Mouse (Mus musculus) limb, embryonic 14.5 days (tissue): Measurements from ENCODE around the gene Psmg4. TPM values are rescaled to one million over a fixed set of nuclear protein-coding genes. Genes with fewer than 3 reads are reported as not detected.
A peak's percentile ranks its signal among the peaks of the same experiment; 100 is the strongest.

Experiments
- ATAC-seq: fragments of 200-750 bp; cut with Nextera tagmentation; 2 replicates; pipeline ENCODE4 v1.8.0; 2017; ENCODE audit warnings: low read depth, moderate number of reproducible peaks, moderate TSS enrichment; ENCODE audit not compliant: low FRiP score
- DNase-seq: peaks from one replicate; pipeline ENCODE4 v3.0.0-alpha.2; 2015; ENCODE audit warnings: low spot score
- H3K27ac ChIP-seq: fragments of 300-500 bp; sonication (generic); replicated peaks from 2 replicates; pipeline ENCODE4 v1.5.1; 2014; ENCODE audit warnings: low read depth, mild to moderate bottlenecking, low read length, moderate library complexity, mixed read lengths
- H3K27me3 ChIP-seq: fragments of 300-500 bp; sonication (generic); 2 replicates; pipeline ENCODE4 v1.6.1; 2014; ENCODE audit warnings: low read length, mixed read lengths; ENCODE audit not compliant: control insufficient read depth, insufficient read depth
- H3K36me3 ChIP-seq: fragments of 300-500 bp; sonication (generic); 2 replicates; pipeline ENCODE4 v1.6.1; 2014; ENCODE audit warnings: mild to moderate bottlenecking, low read length, moderate library complexity, mixed read lengths; ENCODE audit not compliant: control insufficient read depth, insufficient read depth
- H3K4me1 ChIP-seq: fragments of 300-500 bp; sonication (generic); 2 replicates; pipeline ENCODE4 v1.6.1; 2014; ENCODE audit warnings: antibody characterized with exemption, low read length, mixed read lengths; ENCODE audit not compliant: control insufficient read depth, insufficient read depth
- H3K4me2 ChIP-seq: fragments of 300-500 bp; sonication (generic); replicated peaks from 2 replicates; pipeline ENCODE4 v1.6.1; 2014; ENCODE audit warnings: low read depth, mild to moderate bottlenecking, low read length, moderate library complexity; ENCODE audit not compliant: severe bottlenecking
- H3K4me3 ChIP-seq: fragments of 300-500 bp; sonication (generic); replicated peaks from 2 replicates; pipeline ENCODE4 v1.5.1; 2014; ENCODE audit warnings: low read length
- H3K9ac ChIP-seq: fragments of 300-500 bp; sonication (generic); 2 replicates; pipeline ENCODE4 v1.6.1; 2014; ENCODE audit warnings: mild to moderate bottlenecking, low read depth, low read length, moderate library complexity; ENCODE audit not compliant: severe bottlenecking
- H3K9me3 ChIP-seq: fragments of 300-500 bp; sonication (generic); 2 replicates; pipeline ENCODE4 v1.6.1; 2016; ENCODE audit warnings: low read length; ENCODE audit not compliant: control insufficient read depth
- POLR2A ChIP-seq: fragments of 200-500 bp; IDR thresholded peaks from 2 replicates; pipeline ENCODE4 v1.8.0; 2012; ENCODE audit warnings: inconsistent platforms, mild to moderate bottlenecking, moderate library complexity, borderline replicate concordance; ENCODE audit not compliant: insufficient read depth, insufficient read length; ENCODE audit errors: extremely low read depth
- WGBS: fragments of 180-500 bp; shearing (Covaris S2); extraction: QIAGEN DNeasy Blood & Tissue Kit; methylation state at CpG from one replicate; pipeline ENCODE4 v1.1.7; 2014; 5-methylcytosine and 5-hydroxymethylcytosine counted together
- polyA plus RNA-seq, 2 experiments: library from polyadenylated mRNA; depleted of rRNA in 1 of 2; stranded (reverse) in 1 of 2; unstranded in 1 of 2; fragments of >200 nt; fragmentation: Nextera tagmentation in 1 of 2; extraction: Ambion mirVana in 1 of 2; gene quantifications; 2 replicates each; pipeline versions ENCODE4 v1.2.1 to v1.2.3; 2012 to 2014

The Psmg4 gene
- polyA plus RNA-seq, 2 experiments, result 83.8 to 133 TPM

DNA sequence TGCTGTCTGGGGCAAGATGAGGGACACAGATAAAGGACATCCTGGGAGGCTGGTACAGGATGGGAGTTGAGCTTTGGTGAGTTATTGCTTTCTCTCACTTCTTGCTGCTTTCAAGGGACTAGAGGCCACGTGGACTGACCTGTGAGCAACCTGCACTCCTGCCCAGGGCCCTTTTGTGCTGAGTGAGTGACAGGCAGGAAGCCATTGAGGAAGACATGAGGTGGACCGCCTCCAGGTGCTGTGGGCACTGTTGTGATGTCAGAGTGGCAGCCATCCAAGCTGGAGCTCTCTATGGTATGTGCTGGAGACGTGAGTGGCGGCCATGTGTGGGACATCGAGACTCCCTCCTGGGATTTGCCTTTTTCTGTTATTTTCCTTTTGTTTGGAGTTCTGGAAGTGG lies 18.9 kb downstream of the Psmg4 start:
- TF ChIP-seq POLR2A, result no peak
- 75% methylated on average over 5 of the region's 5 CpGs for WGBS
- no peaks in the 10 kb centered on the region for H3K27me3 ChIP-seq
- no peak overlapping the region for H3K9ac ChIP-seq
- no peak overlapping the region for H3K4me3 ChIP-seq
- DNase-seq (no peak), ATAC-seq (no peak)
- H3K9me3 ChIP-seq, result no peaks in the 10 kb centered on the region
- no peak overlapping the region for H3K4me2 ChIP-seq
- H3K36me3 ChIP-seq, result peaks cover 26% of the 10 kb centered on the region
- H3K27ac ChIP-seq, result no peak overlapping the region
- no peaks in the 10 kb centered on the region for H3K4me1 ChIP-seq

DNA sequence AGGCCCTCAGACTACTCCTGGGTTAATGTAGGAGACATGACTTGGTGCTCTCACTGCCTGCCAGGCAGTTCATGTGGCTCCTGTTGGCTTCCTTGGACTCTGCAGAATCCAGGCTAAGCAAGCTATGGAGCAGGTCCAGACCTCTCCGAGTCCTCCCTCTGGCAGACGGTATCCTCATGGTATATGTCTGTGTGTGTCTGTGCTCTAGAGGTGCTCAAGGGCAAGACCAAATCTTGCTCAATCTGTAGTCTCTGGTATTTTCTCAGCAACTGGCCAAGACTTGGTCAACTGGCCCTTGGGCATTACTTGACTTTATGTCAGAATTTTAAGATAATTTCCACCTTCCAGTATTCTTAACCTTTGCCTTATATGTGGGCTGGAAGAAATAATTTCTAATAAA lies 22.6 kb downstream of the Psmg4 start:
- no peaks in the 10 kb centered on the region for H3K27me3 ChIP-seq
- H3K36me3 ChIP-seq, result peaks cover 13% of the 10 kb centered on the region; the same call in 1 of the 2 replicates
- H3K27ac ChIP-seq, result no peak overlapping the region
- WGBS, result 84% methylated on average over 2 of the region's 2 CpGs
- H3K4me1 ChIP-seq, result no peaks in the 10 kb centered on the region
- H3K4me2 ChIP-seq, result no peak overlapping the region
- ATAC-seq, result no peak
- no peak for DNase-seq
- H3K9me3 ChIP-seq, result no peaks in the 10 kb centered on the region
- no peak overlapping the region for H3K4me3 ChIP-seq
- H3K9ac ChIP-seq, result no peak overlapping the region
- TF ChIP-seq POLR2A, result no peak

DNA sequence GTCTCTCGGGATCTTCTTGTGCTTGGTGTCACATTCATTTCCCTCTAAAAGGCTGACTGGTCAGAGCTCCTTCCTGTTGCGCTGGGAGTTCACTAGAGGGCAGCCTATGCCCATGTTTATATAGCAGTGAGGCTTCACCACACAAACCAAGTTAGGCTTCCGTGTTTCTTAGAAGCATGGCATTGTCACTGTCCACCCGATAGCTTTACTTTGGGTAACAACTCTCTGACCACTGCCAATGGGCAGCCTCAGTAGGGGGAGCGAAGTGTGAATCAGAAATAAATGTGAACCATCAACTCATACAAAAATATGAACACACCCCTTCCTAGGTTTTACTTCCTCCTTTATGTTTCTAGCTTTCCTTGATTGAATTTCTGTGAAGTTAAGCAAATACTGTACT lies 24.8 kb downstream of the Psmg4 start:
- peak; percentile 90 for DNase-seq
- Histone ChIP-seq H3K27ac (no peak overlapping the region), H3K27me3 (no peaks in the 10 kb centered on the region), H3K4me2 (no peak overlapping the region), H3K4me3 (no peak overlapping the region), H3K9me3 (no peaks in the 10 kb centered on the region), H3K36me3 (peaks cover 6% of the 10 kb centered on the region; the same call in 1 of the 2 replicates), H3K4me1 (0 out of 2 replicates have a peak, but pooled peaks cover under 1% of the 10 kb centered on the region), H3K9ac (no peak overlapping the region)
- TF ChIP-seq POLR2A, result no peak
- WGBS, result 15% methylated on average over 5 of the region's 5 CpGs
- ATAC-seq, result peak; percentile 63; the same call in 1 of the 2 replicates

DNA sequence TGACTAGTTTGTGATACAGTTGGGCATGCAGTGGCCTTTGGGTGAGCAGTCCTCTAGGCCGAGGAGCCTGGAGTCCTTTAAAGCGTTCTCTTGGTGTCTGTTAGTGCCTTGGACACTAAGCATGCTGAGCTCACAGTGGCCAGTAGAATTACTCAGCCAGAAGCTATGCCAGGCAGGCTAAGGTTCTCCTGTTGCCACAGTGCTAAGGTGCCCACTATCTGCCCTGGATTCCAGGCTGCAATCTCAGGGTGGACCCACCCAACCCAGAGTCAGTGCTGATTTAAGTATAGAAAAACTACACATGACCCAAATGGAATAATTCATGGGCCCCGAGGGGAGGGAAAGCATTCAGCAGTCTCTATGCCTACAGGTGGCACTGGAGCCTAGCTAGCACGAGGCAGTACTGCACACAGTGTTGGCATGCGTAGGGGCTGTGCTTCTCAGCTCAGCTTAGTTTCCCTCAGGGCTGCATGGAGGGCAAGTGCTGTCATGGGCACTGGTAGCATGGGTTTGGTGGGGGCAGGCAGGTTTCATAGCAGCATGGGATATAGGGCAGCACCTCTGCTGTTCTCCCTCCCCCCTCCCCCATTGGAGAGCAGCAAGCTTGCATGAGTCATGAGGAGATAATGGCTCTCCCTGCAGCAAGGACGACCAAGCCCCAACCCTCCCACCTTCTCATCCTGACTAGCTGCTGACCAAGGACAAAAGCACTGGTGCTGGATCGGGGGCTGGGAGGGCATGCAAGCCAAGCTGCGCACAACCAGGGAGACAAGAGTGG lies 29.8 kb downstream of the Psmg4 start:
- Histone ChIP-seq H3K9ac (no peak overlapping the region), H3K36me3 (peaks cover 8% of the 10 kb centered on the region), H3K27ac (no peak overlapping the region), H3K4me2 (no peak overlapping the region), H3K4me1 (0 out of 2 replicates have a peak, but pooled peaks cover 3% of the 10 kb centered on the region), H3K4me3 (no peak overlapping the region), H3K9me3 (no peaks in the 10 kb centered on the region), H3K27me3 (no peaks in the 10 kb centered on the region)
- WGBS, result 79% methylated on average over 8 of the region's 8 CpGs
- DNase-seq, result no peak
- no peak for TF ChIP-seq POLR2A
- no peak for ATAC-seq

DNA sequence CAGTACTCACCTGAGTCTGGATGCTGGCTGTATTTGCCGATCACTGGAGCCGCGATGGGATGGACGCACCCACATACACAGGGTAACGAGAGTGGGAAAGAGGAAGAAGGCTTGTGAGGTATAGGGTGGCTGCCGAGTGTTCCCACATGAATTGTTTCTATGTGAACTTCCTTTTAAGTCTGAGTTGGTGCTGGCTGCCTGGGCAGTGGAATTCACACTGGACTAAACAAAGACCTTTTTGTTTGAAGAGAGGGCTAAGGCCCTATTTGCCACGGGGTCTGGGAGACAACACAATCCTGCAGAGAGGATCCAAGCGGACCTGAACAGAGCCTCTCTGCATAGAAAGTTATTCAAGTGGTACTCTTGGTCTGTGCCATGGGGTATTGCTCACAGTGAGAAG lies 30.6 kb downstream of the Psmg4 start:
- TF ChIP-seq POLR2A, result no peak
- Histone ChIP-seq H3K9me3 (no peaks in the 10 kb centered on the region), H3K27me3 (no peaks in the 10 kb centered on the region), H3K27ac (no peak overlapping the region), H3K9ac (no peak overlapping the region), H3K4me1 (0 out of 2 replicates have a peak, but pooled peaks cover 3% of the 10 kb centered on the region), H3K4me2 (no peak overlapping the region), H3K4me3 (no peak overlapping the region), H3K36me3 (peaks cover 8% of the 10 kb centered on the region)
- WGBS, result 64% methylated on average over 8 of the region's 8 CpGs
- ATAC-seq, result no peak
- no peak for DNase-seq
